Mouse (Mus musculus) cerebellum, adult 11-12 months (tissue): ENCODE results near the gene Orm1.
A peak's percentile ranks its signal among the peaks of the same experiment; 100 is the strongest.

ENCODE experiments used
- DNase-seq: peaks from one replicate; pipeline ENCODE4 v3.0.0; 2022

The Orm1 gene

GRCm38 (mm10) chr4:63356981-63357570 lies 12.7 kb downstream of the Orm1 start:
- DNase-seq: no peak

- DNase-seq: no peak
Measured at GRCm38 (mm10) chr4:63359861-63360260, 15.5 kb downstream of the Orm1 start.

GRCm38 (mm10) chr4:63362150-63362549 lies 17.8 kb downstream of the Orm1 start, which contains the start of gene Orm2:
Gene Orm2 (plus strand): TSS chr4:63362449.
- no peak for DNase-seq

- peak; percentile 48 for DNase-seq
Measured at GRCm38 (mm10) chr4:63368577-63368976, 24.2 kb downstream of the Orm1 start.

GRCm38 (mm10) chr4:63370897-63371296 lies 26.5 kb downstream of the Orm1 start:
- no peak for DNase-seq

GRCm38 (mm10) chr4:63371890-63372289 lies 27.5 kb downstream of the Orm1 start:
- no peak for DNase-seq

GRCm38 (mm10) chr4:63373404-63373803 lies 29.0 kb downstream of the Orm1 start:
- DNase-seq: no peak

GRCm38 (mm10) chr4:63374331-63374730 lies 30.0 kb downstream of the Orm1 start:
- no peak for DNase-seq

- no peak for DNase-seq
Measured at GRCm38 (mm10) chr4:63375367-63375766, 31.0 kb downstream of the Orm1 start.

- no peak for DNase-seq
Measured at GRCm38 (mm10) chr4:63377483-63377882, 33.1 kb downstream of the Orm1 start.

GRCm38 (mm10) chr4:63382676-63383369 lies 38.5 kb downstream of the Orm1 start:
- DNase-seq: no peak

- no peak for DNase-seq
Measured at GRCm38 (mm10) chr4:63383474-63383873, 39.1 kb downstream of the Orm1 start.

- no peak for DNase-seq
Measured at GRCm38 (mm10) chr4:63384262-63384661, 39.9 kb downstream of the Orm1 start.

- DNase-seq: no peak
Measured at GRCm38 (mm10) chr4:63385253-63385652, 40.9 kb downstream of the Orm1 start.

GRCm38 (mm10) chr4:63385784-63386183 lies 41.4 kb downstream of the Orm1 start:
- no peak for DNase-seq

- no peak for DNase-seq
Measured at GRCm38 (mm10) chr4:63388029-63388428, 43.7 kb downstream of the Orm1 start.

- DNase-seq: no peak
Measured at GRCm38 (mm10) chr4:63389121-63389886, 44.9 kb downstream of the Orm1 start.

- no peak for DNase-seq
Measured at GRCm38 (mm10) chr4:63389887-63390528, 45.6 kb downstream of the Orm1 start.

GRCm38 (mm10) chr4:63391322-63391721 lies 47.0 kb downstream of the Orm1 start:
- no peak for DNase-seq
